16 mouse cellular contexts compared by ENCODE assay signal in genomic region chr3:94564356-94565010, GRCm38 (mm10). TPM values are rescaled to one million over a fixed set of nuclear protein-coding genes. Genes with fewer than 3 reads are reported as not detected.
DNase-seq lines count a peak whose midpoint lies in the region; ATAC-seq and TF ChIP-seq lines count a peak whose summit lies in the region.
"Had no signal": no experiment of that assay in that cellular context is flagged by ENCODE, and none has a peak within 500 bp of the region (broad histone marks: within the 10 kb centered on the region; RNA-seq: fewer than 3 reads in every experiment).

No protein-coding gene starts in this region.

- peaks cover 33% of the 10 kb centered on the region for H3K79me3 ChIP-seq in C2C12 (ENCODE audit: low read depth)

- no peak overlapping the region for H3K4me2 ChIP-seq in embryonic facial prominence, embryonic 13.5 days
- H3K4me2 ChIP-seq in intestine, postnatal 0 days (replicated peaks; ENCODE audit: low read depth), result no peak overlapping the region
- H3K4me2 ChIP-seq: heart, embryonic 12.5 days; hindbrain, embryonic 14.5 days had no signal

- ATAC-seq in embryonic facial prominence, embryonic 13.5 days (ENCODE audit: insufficient number of reproducible peaks, insufficient read depth, low FRiP score, low TSS enrichment, low read depth), result no peak
- ATAC-seq in intestine, postnatal 0 days, result no peak
- no peak for ATAC-seq in inflammation-experienced regulatory T-cells, adult 6 months

- H3K79me2 ChIP-seq in C2C12 (ENCODE audit: control insufficient read depth, insufficient read depth), result peaks cover 76% of the 10 kb centered on the region

- peaks cover 16% of the 10 kb centered on the region for H3K4me1 ChIP-seq in embryonic facial prominence, embryonic 13.5 days
- peaks cover 18% of the 10 kb centered on the region for H3K4me1 ChIP-seq in embryonic facial prominence, embryonic 10.5 days
- H3K4me1 ChIP-seq in intestine, postnatal 0 days (replicated peaks; ENCODE audit: control insufficient read depth, insufficient read depth, low read length), result no peaks in the 10 kb centered on the region

- peak; percentile 8 for TF ChIP-seq CTCF in left cerebral cortex, adult 2 months (IDR thresholded peaks at IDR 0.05)
- peak; percentile 10 for TF ChIP-seq CTCF in C2C12 (IDR thresholded peaks at IDR 0.05; ENCODE audit: control insufficient read depth, insufficient read depth, insufficient read length)
- peak; percentile 35 for TF ChIP-seq CTCF in intestine, postnatal 0 days (IDR thresholded peaks at IDR 0.05; ENCODE audit: low read depth)

- intact Hi-C loops in left cerebral cortex, adult 2 months (cut with DNase I), result no loop called here
- intact Hi-C loops in left cerebral cortex, postnatal 4 days (cut with DNase I), result no loop called here

- no peak overlapping the region for H3ac ChIP-seq in C2C12 (ENCODE audit: control insufficient read depth, insufficient read length, low read depth)

- peak overlapping the region; percentile 75; the same call in 1 of the 2 replicates for H3K27ac ChIP-seq in embryonic facial prominence, embryonic 13.5 days
- no peak overlapping the region for H3K27ac ChIP-seq in embryonic facial prominence, embryonic 10.5 days (replicated peaks)
- no peak overlapping the region for H3K27ac ChIP-seq in left cerebral cortex, adult 2 months
- peak overlapping the region; percentile 35; the same call in 1 of the 2 replicates for H3K27ac ChIP-seq in intestine, postnatal 0 days (ENCODE audit: low read depth, low read length)
- H3K27ac ChIP-seq: hindbrain, embryonic 14.5 days; liver, embryonic 14.5 days had no signal

- no peaks in the 10 kb centered on the region for H3K9me3 ChIP-seq in embryonic facial prominence, embryonic 13.5 days
- no peaks in the 10 kb centered on the region for H3K9me3 ChIP-seq in embryonic facial prominence, embryonic 10.5 days
- no peaks in the 10 kb centered on the region for H3K9me3 ChIP-seq in intestine, postnatal 0 days (ENCODE audit: control insufficient read depth)
- H3K9me3 ChIP-seq: heart, embryonic 12.5 days had no signal

- DNase-seq in embryonic facial prominence, embryonic 10.5 days (ENCODE audit: low spot score), result no peak
- no peak for DNase-seq in left cerebral cortex, adult 2 months (ENCODE audit: extremely low spot score in 1 of 2, low spot score in 2 of 2)
- DNase-seq in left cerebral cortex, postnatal 4 days, result no peak
- DNase-seq in right cerebral cortex, postnatal 25 days, result no peak
- DNase-seq: B cell, adult 2 months; cerebellum, adult 9-11 months; kidney, postnatal 14 days; spleen, adult 18-20 months; thymus, adult 2 months had no signal

- H3K36me3 ChIP-seq in embryonic facial prominence, embryonic 13.5 days, result peaks cover 13% of the 10 kb centered on the region
- peaks cover 22% of the 10 kb centered on the region for H3K36me3 ChIP-seq in embryonic facial prominence, embryonic 10.5 days (replicated peaks)
- H3K36me3 ChIP-seq in C2C12 (ENCODE audit: control insufficient read depth, insufficient read depth), result peaks cover 8% of the 10 kb centered on the region
- peaks cover 6% of the 10 kb centered on the region; the same call in 1 of the 2 replicates for H3K36me3 ChIP-seq in intestine, postnatal 0 days (ENCODE audit: control insufficient read depth, insufficient read depth)

- WGBS in embryonic facial prominence, embryonic 13.5 days, result 63% methylated on average over 4 of the region's 4 CpGs
- WGBS in embryonic facial prominence, embryonic 10.5 days, result 71% methylated on average over 4 of the region's 4 CpGs
- 58% methylated on average over 4 of the region's 4 CpGs for WGBS in intestine, postnatal 0 days

- H3K4me3 ChIP-seq in embryonic facial prominence, embryonic 13.5 days, result no peak overlapping the region
- no peak overlapping the region for H3K4me3 ChIP-seq in embryonic facial prominence, embryonic 10.5 days
- no peak overlapping the region for H3K4me3 ChIP-seq in left cerebral cortex, adult 2 months
- H3K4me3 ChIP-seq in C2C12 (ENCODE audit: insufficient read depth, poor library complexity, severe bottlenecking), result no peak overlapping the region
- no peak overlapping the region for H3K4me3 ChIP-seq in intestine, postnatal 0 days (ENCODE audit: low read depth, low read length)
- H3K4me3 ChIP-seq: heart, embryonic 12.5 days had no signal

- no peaks in the 10 kb centered on the region for H3K27me3 ChIP-seq in embryonic facial prominence, embryonic 13.5 days
- H3K27me3 ChIP-seq in embryonic facial prominence, embryonic 10.5 days (replicated peaks; ENCODE audit: low read depth, poor library complexity, severe bottlenecking), result no peaks in the 10 kb centered on the region
- no peaks in the 10 kb centered on the region for H3K27me3 ChIP-seq in C2C12 (ENCODE audit: control insufficient read depth, insufficient read depth, insufficient read length)
- no peaks in the 10 kb centered on the region for H3K27me3 ChIP-seq in intestine, postnatal 0 days (replicated peaks; ENCODE audit: control insufficient read depth, insufficient read depth, low read length)
- H3K27me3 ChIP-seq: heart, embryonic 12.5 days had no signal

- no peak overlapping the region for H3K9ac ChIP-seq in embryonic facial prominence, embryonic 13.5 days
- H3K9ac ChIP-seq in intestine, postnatal 0 days (ENCODE audit: low read depth, low read length), result no peak overlapping the region
- H3K9ac ChIP-seq: heart, embryonic 12.5 days; hindbrain, embryonic 14.5 days; liver, embryonic 14.5 days had no signal

TF ChIP-seq in C2C12, 6 proteins besides CTCF, POLR2A, EP300 and RAD21:
- no peak for TF ChIP-seq MYOD1 (IDR thresholded peaks at IDR 0.05; ENCODE audit: control insufficient read depth, insufficient read length, low read depth)
- TF ChIP-seq MYOG (IDR thresholded peaks at IDR 0.05; ENCODE audit: control insufficient read depth, extremely low read depth, insufficient read length), result no peak
- no peak for TF ChIP-seq MAX (IDR thresholded peaks at IDR 0.05)
- TF ChIP-seq FOSL1 (IDR thresholded peaks at IDR 0.05; ENCODE audit: insufficient read depth, low read length, poor library complexity, severe bottlenecking), result no peak
- TF ChIP-seq CEBPB (IDR thresholded peaks at IDR 0.05; ENCODE audit: low read depth), result no peak
- TF ChIP-seq USF1 (IDR thresholded peaks at IDR 0.05; ENCODE audit: low read depth), result no peak

RNA-seq across cellular contexts. Expression of gene Snx27, which starts 18.0 kb away (rescaled TPM):
- 53.5 and 60.0 TPM in 2 replicates for polyA plus RNA-seq in embryonic facial prominence, embryonic 13.5 days (2015; fragmentation: Nextera tagmentation; extraction: Ambion mirVana)
- 39.3 and 40.7 TPM in 2 replicates for polyA plus RNA-seq in embryonic facial prominence, embryonic 10.5 days (2016; fragmentation: Nextera tagmentation; extraction: Ambion mirVana)
- total RNA-seq in left cerebral cortex, adult 2 months (2021), result 100 to 1,000 TPM; 102 to 107 TPM
- total RNA-seq in left cerebral cortex, postnatal 4 days (2021), result 100 to 1,000 TPM; 107 to 113 TPM
- 14.9 TPM for polyA plus RNA-seq in C2C12 (2012; fragmentation: generic; extraction: Trizol)
- polyA plus RNA-seq in intestine, postnatal 0 days (2015; fragmentation: Nextera tagmentation; extraction: Ambion mirVana), result 20.9 and 26.5 TPM in 2 replicates
- 10 to 100 TPM; 12.2 to 17.5 (median 16.6) TPM for polyA plus RNA-seq in inflammation-experienced regulatory T-cells, adult 6 months (2017; shearing (Covaris generic))

Comparison
In these comparisons a context has a peak if more than half of its experiments do, and no peak if none do; other contexts are left out.
1. H3K27ac ChIP-seq: peak in embryonic facial prominence, embryonic 13.5 days (single experiment) and intestine, postnatal 0 days (single experiment); none in embryonic facial prominence, embryonic 10.5 days (single experiment) and left cerebral cortex, adult 2 months (single experiment).
2. Peak in every context shown above with its lines, with median percentiles within 50 percentile points of each other: CTCF ChIP-seq.